Mouse (Mus musculus) cortical plate, adult 2 months (tissue): ENCODE measurements at regions not wholly inside any gene's neighbourhood (a gene's known extent, or its start where the extent isn't known, plus 50 kb on each side); places are given as distances from the start of the nearest gene placed in this dataset.

Experiments used
- CTCF ChIP-seq: fragments of 200-500 bp; IDR thresholded peaks from 2 replicates; pipeline ENCODE4 v1.5.1; 2011; ENCODE audit warnings: mild to moderate bottlenecking, control low read depth, low read length; ENCODE audit not compliant: insufficient read depth; ENCODE audit errors: extremely low read depth
- POLR2A ChIP-seq: fragments of 200-500 bp; IDR thresholded peaks from 2 replicates; pipeline ENCODE4 v1.6.1; 2011; ENCODE audit warnings: mild to moderate bottlenecking, low read length, control low read depth; ENCODE audit not compliant: insufficient read depth; ENCODE audit errors: extremely low read depth

DNA sequence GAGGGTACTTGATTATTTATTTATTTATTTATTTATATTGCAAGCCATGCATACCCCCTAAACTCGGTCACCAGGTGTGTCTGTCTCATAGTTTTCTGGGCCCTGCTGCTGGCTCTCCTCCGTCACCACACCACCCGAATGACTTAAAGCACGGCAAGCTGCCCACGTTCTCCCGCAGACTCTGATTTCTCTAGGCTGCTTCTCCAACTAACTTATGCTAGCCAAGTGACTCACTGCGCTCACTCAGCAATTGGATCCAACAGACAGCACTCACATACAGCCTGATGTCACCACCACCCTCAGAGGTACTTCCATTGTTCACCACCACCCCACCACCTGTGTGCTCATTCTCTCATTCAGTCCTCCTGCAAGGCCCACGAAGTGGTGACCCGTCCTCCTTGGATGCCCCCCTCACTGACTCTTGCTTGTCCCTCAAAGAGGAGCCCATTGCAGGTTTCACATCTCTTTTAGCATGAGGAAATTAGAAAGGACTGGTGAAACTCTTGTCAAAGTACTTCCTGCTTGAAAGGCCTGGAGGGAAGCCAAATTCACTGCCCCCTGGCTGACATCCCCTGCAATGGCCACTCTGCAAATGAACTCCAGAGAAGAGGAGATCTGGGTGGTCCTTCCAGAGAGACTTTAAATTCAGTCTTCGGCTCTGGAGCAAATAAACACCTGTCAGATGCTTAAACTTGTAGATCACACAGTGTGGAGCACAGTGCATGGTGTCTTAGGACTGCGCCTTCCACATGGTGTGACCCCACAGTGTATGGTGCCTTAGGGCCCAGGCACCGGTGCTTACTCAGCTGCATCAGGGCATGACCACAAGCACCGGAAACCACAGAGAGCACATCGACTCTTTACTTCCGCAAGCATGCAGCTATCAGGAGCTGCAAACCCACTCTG lies 262.8 kb downstream of the Cxcl12 start:
- TF ChIP-seq CTCF (no peak), POLR2A (no peak)
